Mouse (Mus musculus) WW6 (cell line): ENCODE data around the gene Dab2ip.

Experiments used
- DNase-seq: peaks from one replicate; pipeline ENCODE4 v3.0.0-alpha.2; 2013; ENCODE audit warnings: low read depth, low spot score

Gene Dab2ip

GRCm38 (mm10) chr2:35557911-35558825 is at the start of gene Dab2ip:
Dab2ip (plus strand) TSS chr2:35558266.
- no peak for DNase-seq

- DNase-seq: no peak
Observed at GRCm38 (mm10) chr2:35508597-35509342, 49.3 kb upstream of the Dab2ip start.

- no peak for DNase-seq
Observed at GRCm38 (mm10) chr2:35509343-35509667, 48.8 kb upstream of the Dab2ip start.

- DNase-seq: no peak
Observed at GRCm38 (mm10) chr2:35509888-35510287, 48.2 kb upstream of the Dab2ip start.

- DNase-seq: no peak
Observed at GRCm38 (mm10) chr2:35510920-35511319, 47.1 kb upstream of the Dab2ip start.

GRCm38 (mm10) chr2:35512226-35512625 is 45.8 kb upstream of the Dab2ip start:
- no peak for DNase-seq

GRCm38 (mm10) chr2:35514051-35514892 is 43.8 kb upstream of the Dab2ip start:
- DNase-seq: no peak

- DNase-seq: no peak
Observed at GRCm38 (mm10) chr2:35526612-35527242, 31.3 kb upstream of the Dab2ip start.

GRCm38 (mm10) chr2:35529086-35529485 is 29.0 kb upstream of the Dab2ip start:
- DNase-seq: no peak

- no peak for DNase-seq
Observed at GRCm38 (mm10) chr2:35529856-35530255, 28.2 kb upstream of the Dab2ip start.

- DNase-seq: no peak
Observed at GRCm38 (mm10) chr2:35530732-35531131, 27.3 kb upstream of the Dab2ip start.

- DNase-seq: no peak
Observed at GRCm38 (mm10) chr2:35533646-35534045, 24.4 kb upstream of the Dab2ip start.

GRCm38 (mm10) chr2:35539276-35539972 is 18.6 kb upstream of the Dab2ip start:
- DNase-seq: peak; percentile 85

GRCm38 (mm10) chr2:35540798-35541197 is 17.3 kb upstream of the Dab2ip start:
- no peak for DNase-seq

- DNase-seq: no peak
Observed at GRCm38 (mm10) chr2:35544717-35545116, 13.3 kb upstream of the Dab2ip start.

- no peak for DNase-seq
Observed at GRCm38 (mm10) chr2:35545125-35545590, 12.9 kb upstream of the Dab2ip start.

- DNase-seq: no peak
Observed at GRCm38 (mm10) chr2:35546462-35546861, 11.6 kb upstream of the Dab2ip start.

GRCm38 (mm10) chr2:35549191-35549590 is 8.9 kb upstream of the Dab2ip start:
- DNase-seq: no peak

- DNase-seq: no peak
Observed at GRCm38 (mm10) chr2:35550097-35550496, 8.0 kb upstream of the Dab2ip start.

GRCm38 (mm10) chr2:35556918-35557486 is 1.1 kb upstream of the Dab2ip start:
- DNase-seq: no peak
